Mouse (Mus musculus) left cerebral cortex, adult 2 months (tissue): Measurements from ENCODE around the gene Ptbp3. TPM values are rescaled to one million over a fixed set of nuclear protein-coding genes. Genes with fewer than 3 reads are reported as not detected.

ENCODE experiments used
- DNase-seq, 2 experiments: peaks; one replicate each; pipeline ENCODE4 v3.0.0; 2021 to 2022; ENCODE audit warnings: low spot score in 2 of 2, mixed read lengths in 1 of 2; ENCODE audit errors: extremely low spot score in 1 of 2
- H3K27ac ChIP-seq: fragments of 200-600 bp; 2 replicates; pipeline ENCODE4 v1.8.1; 2022
- H3K4me3 ChIP-seq: fragments of 200-600 bp; 2 replicates; pipeline ENCODE4 v1.8.1; 2022
- CTCF ChIP-seq: fragments of 200-600 bp; IDR thresholded peaks from 2 replicates; pipeline ENCODE4 v1.8.1; 2022; ENCODE audit warnings: antibody characterized with exemption, mild to moderate bottlenecking, moderate library complexity
- intact Hi-C: fragments of 180-260 bp; cut with DNase I; formaldehyde crosslinking; loops from one replicate; pipeline ENCODE4 v1.15.1; 2025
- total RNA-seq, 2 experiments: library from RNA; stranded (reverse); gene quantifications; 2 replicates each; pipeline ENCODE4 v1.2.3; 2021

The Ptbp3 gene
- total RNA-seq, 2 experiments from 2014 or later: 27.6 to 29.3 TPM

- intact Hi-C loops: loop anchor here (5.0 kb wide), 1 partner anchor 79 kb away; no protein-coding TSS in a partner anchor
- H3K4me3 ChIP-seq: no peak overlapping the region
- no peak for TF ChIP-seq CTCF
- H3K27ac ChIP-seq: no peak overlapping the region
- no peak for DNase-seq
These were observed 87.9 kb downstream of the Ptbp3 start for GRCm38 (mm10) chr4:59461116-59461727.

- DNase-seq: no peak
- TF ChIP-seq CTCF: no peak
- intact Hi-C loops: no loop called here
- Histone ChIP-seq H3K27ac (no peak overlapping the region), H3K4me3 (no peak overlapping the region)
These were observed 89.8 kb downstream of the Ptbp3 start for GRCm38 (mm10) chr4:59459216-59459955.

- TF ChIP-seq CTCF: no peak
- intact Hi-C loops: no loop called here
- no peak for DNase-seq
- no peak overlapping the region for H3K27ac ChIP-seq
- H3K4me3 ChIP-seq: no peak overlapping the region
These were observed 91.2 kb downstream of the Ptbp3 start for GRCm38 (mm10) chr4:59457941-59458340.

- DNase-seq: no peak
- H3K4me3 ChIP-seq: no peak overlapping the region
- H3K27ac ChIP-seq: no peak overlapping the region
- TF ChIP-seq CTCF: no peak
- intact Hi-C loops: no loop called here
These were observed 92.1 kb downstream of the Ptbp3 start for GRCm38 (mm10) chr4:59457091-59457490.

- H3K4me3 ChIP-seq: no peak overlapping the region
- no peak overlapping the region for H3K27ac ChIP-seq
- no peak for DNase-seq
- intact Hi-C loops: no loop called here
- TF ChIP-seq CTCF: no peak
These were observed 93.7 kb downstream of the Ptbp3 start for GRCm38 (mm10) chr4:59455465-59455864.

GRCm38 (mm10) chr4:59454046-59454445 is 95.1 kb downstream of the Ptbp3 start:
- Histone ChIP-seq H3K27ac (no peak overlapping the region), H3K4me3 (no peak overlapping the region)
- TF ChIP-seq CTCF: no peak
- intact Hi-C loops: no loop called here
- no peak for DNase-seq

- TF ChIP-seq CTCF: no peak
- no peak for DNase-seq
- Histone ChIP-seq H3K27ac (no peak overlapping the region), H3K4me3 (no peak overlapping the region)
- intact Hi-C loops: no loop called here
These were observed 96.6 kb downstream of the Ptbp3 start for GRCm38 (mm10) chr4:59452503-59452933.

GRCm38 (mm10) chr4:59450906-59451305 is 98.3 kb downstream of the Ptbp3 start:
- Histone ChIP-seq H3K27ac (no peak overlapping the region), H3K4me3 (no peak overlapping the region)
- no peak for DNase-seq
- TF ChIP-seq CTCF: no peak
- intact Hi-C loops: no loop called here

GRCm38 (mm10) chr4:59450234-59450854 is 98.8 kb downstream of the Ptbp3 start:
- intact Hi-C loops: no loop called here
- no peak for TF ChIP-seq CTCF
- H3K27ac ChIP-seq: no peak overlapping the region
- DNase-seq: no peak
- H3K4me3 ChIP-seq: no peak overlapping the region

- DNase-seq: no peak
- intact Hi-C loops: no loop called here
- Histone ChIP-seq H3K27ac (no peak overlapping the region), H3K4me3 (no peak overlapping the region)
- TF ChIP-seq CTCF: no peak
These were observed 101.9 kb downstream of the Ptbp3 start for GRCm38 (mm10) chr4:59447296-59447695.

GRCm38 (mm10) chr4:59445516-59445915 is 103.6 kb downstream of the Ptbp3 start:
- intact Hi-C loops: no loop called here
- Histone ChIP-seq H3K4me3 (no peak overlapping the region), H3K27ac (no peak overlapping the region)
- no peak for TF ChIP-seq CTCF
- DNase-seq: no peak

GRCm38 (mm10) chr4:59444994-59445393 is 104.2 kb downstream of the Ptbp3 start:
- no peak for TF ChIP-seq CTCF
- intact Hi-C loops: no loop called here
- DNase-seq: no peak

GRCm38 (mm10) chr4:59444085-59444484 is 105.1 kb downstream of the Ptbp3 start:
- no peak for TF ChIP-seq CTCF
- H3K27ac ChIP-seq: no peak overlapping the region
- intact Hi-C loops: no loop called here
- H3K4me3 ChIP-seq: no peak overlapping the region
- no peak for DNase-seq

More at GRCm38 (mm10) chr4:59444994-59445393, 104.2 kb downstream of the Ptbp3 start:
- H3K4me3 ChIP-seq: no peak overlapping the region
- no peak overlapping the region for H3K27ac ChIP-seq
